Mouse (Mus musculus) lung, adult 2 months (tissue): ENCODE results near the gene Fam83f.

Source experiments
- CTCF ChIP-seq: fragments of 200-500 bp; IDR thresholded peaks from 2 replicates; pipeline ENCODE4 v1.5.1; 2011; ENCODE audit warnings: mild to moderate bottlenecking, low read length, control low read depth; ENCODE audit not compliant: insufficient read depth
- POLR2A ChIP-seq: fragments of 200-500 bp; IDR thresholded peaks from 2 replicates; pipeline ENCODE4 v1.6.1; 2011; ENCODE audit warnings: low read depth, mild to moderate bottlenecking, control low read depth, low read length, borderline replicate concordance; ENCODE audit errors: extremely low read depth

- TF ChIP-seq CTCF (no peak), POLR2A (no peak)
Observed at GRCm38 (mm10) chr15:80623171-80623837, 48.3 kb upstream of the Fam83f start.
